Mouse (Mus musculus): ENCODE data around the gene Sapcd2. TPM values are rescaled to one million over a fixed set of nuclear protein-coding genes. Genes with fewer than 3 reads are reported as not detected.

The Sapcd2 gene
- total and polyA plus RNA-seq, 2 experiments from 2014 or later = 12.7 to 13.2 TPM

DNA sequence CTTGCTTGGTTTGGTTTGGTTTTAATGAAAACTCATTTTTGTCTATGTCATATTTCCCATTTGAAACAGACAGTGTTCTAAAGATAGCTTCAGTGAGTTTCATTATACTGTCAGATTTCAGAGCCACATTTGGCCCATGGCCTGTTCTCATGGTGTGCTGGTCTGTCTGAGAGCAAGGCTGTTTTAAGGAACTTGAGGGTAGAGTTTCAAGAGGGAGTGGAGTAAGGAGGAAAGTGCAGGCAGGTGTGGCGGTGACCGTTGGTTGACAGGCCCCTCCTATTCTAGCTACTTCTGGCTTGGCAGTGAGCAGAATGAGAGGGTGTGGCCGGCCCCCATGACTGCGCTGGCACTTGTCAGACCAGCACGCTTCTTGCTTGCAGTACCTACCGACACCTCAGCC is 33.8 kb upstream of the Sapcd2 start:
- no peaks in the 10 kb centered on the region for H3K27me3 ChIP-seq (ENCODE audit: insufficient read depth, low read length)
- DNase-seq = no peak
- 92% methylated on average over 6 of the region's 6 CpGs for WGBS
- no peak overlapping the region for H3K4me3 ChIP-seq (ENCODE audit: low read depth, low read length)
- H3K36me3 ChIP-seq (ENCODE audit: insufficient read depth) = peaks cover 70% of the 10 kb centered on the region
- TF ChIP-seq CTCF (IDR thresholded peaks at IDR 0.05; ENCODE audit: low read depth) = no peak
- H3K4me1 ChIP-seq (ENCODE audit: insufficient read depth) = peaks cover 4% of the 10 kb centered on the region
- H3K9ac ChIP-seq = no peak overlapping the region
- no peaks in the 10 kb centered on the region for H3K9me3 ChIP-seq (ENCODE audit: low read length)
- H3K4me2 ChIP-seq (ENCODE audit: low read depth) = no peak overlapping the region
- no peak overlapping the region for H3K27ac ChIP-seq (ENCODE audit: low read depth, low read length)
- ATAC-seq = no peak

DNA sequence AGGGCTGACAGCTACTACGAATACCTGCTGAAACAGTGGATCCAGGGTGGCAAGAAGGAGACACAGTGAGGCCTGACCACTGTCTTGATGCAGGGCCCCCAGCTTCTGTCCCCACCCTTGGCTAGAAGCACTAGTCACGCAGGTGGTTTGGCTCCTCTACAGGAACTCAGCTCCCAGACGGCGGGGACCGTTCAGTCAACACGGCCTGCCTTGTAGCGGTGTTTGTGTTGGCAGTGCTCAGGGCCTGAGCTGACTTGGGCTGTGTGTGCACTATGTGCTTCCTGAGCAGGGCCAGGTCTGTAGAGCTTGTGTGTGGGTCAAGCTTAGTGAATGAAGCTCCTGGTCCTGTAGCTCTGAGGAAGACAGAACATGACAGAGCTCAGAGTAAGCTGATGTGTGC is 24.0 kb upstream of the Sapcd2 start:
- H3K27ac ChIP-seq (ENCODE audit: low read depth, low read length) = no peak overlapping the region
- no peaks in the 10 kb centered on the region for H3K4me1 ChIP-seq (ENCODE audit: insufficient read depth)
- ATAC-seq (no peak), DNase-seq (no peak)
- H3K9ac ChIP-seq = no peak overlapping the region
- H3K27me3 ChIP-seq (ENCODE audit: insufficient read depth, low read length) = no peaks in the 10 kb centered on the region
- H3K4me3 ChIP-seq (ENCODE audit: low read depth, low read length) = no peak overlapping the region
- H3K4me2 ChIP-seq (ENCODE audit: low read depth) = no peak overlapping the region
- H3K36me3 ChIP-seq (ENCODE audit: insufficient read depth) = peaks cover 94% of the 10 kb centered on the region
- H3K9me3 ChIP-seq (ENCODE audit: low read length) = no peaks in the 10 kb centered on the region
- TF ChIP-seq CTCF (IDR thresholded peaks at IDR 0.05; ENCODE audit: low read depth) = no peak
- 88% methylated on average over 7 of the region's 7 CpGs for WGBS

DNA sequence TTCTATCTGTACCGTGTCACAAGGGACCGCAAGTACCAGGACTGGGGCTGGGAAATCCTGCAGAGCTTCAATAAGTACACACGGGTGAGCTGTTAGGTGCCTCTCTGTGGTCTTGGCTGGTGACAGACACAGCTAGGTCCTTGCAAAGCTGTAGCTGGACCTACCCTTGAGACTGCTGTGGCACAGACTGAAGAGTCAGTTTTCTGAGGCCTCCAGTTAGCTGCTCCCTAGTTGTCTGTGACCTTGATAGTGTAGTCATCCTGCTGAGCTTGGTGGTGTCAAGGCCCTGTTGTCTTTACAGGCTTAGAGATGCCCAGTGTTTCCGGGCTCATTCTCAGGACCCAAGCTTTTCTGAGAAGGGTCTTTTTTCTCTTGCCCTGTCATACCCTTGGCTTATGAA is 22.6 kb upstream of the Sapcd2 start:
- ATAC-seq = no peak
- no peak for TF ChIP-seq CTCF (IDR thresholded peaks at IDR 0.05; ENCODE audit: low read depth)
- no peaks in the 10 kb centered on the region for H3K4me1 ChIP-seq (ENCODE audit: insufficient read depth)
- no peak overlapping the region for H3K9ac ChIP-seq
- no peak for DNase-seq
- no peaks in the 10 kb centered on the region for H3K27me3 ChIP-seq (ENCODE audit: insufficient read depth, low read length)
- no peak overlapping the region for H3K4me3 ChIP-seq (ENCODE audit: low read depth, low read length)
- H3K9me3 ChIP-seq (ENCODE audit: low read length) = no peaks in the 10 kb centered on the region
- 94% methylated on average over 4 of the region's 4 CpGs for WGBS
- peaks cover 85% of the 10 kb centered on the region for H3K36me3 ChIP-seq (ENCODE audit: insufficient read depth)
- H3K27ac ChIP-seq (ENCODE audit: low read depth, low read length) = no peak overlapping the region
- H3K4me2 ChIP-seq (ENCODE audit: low read depth) = no peak overlapping the region

DNA sequence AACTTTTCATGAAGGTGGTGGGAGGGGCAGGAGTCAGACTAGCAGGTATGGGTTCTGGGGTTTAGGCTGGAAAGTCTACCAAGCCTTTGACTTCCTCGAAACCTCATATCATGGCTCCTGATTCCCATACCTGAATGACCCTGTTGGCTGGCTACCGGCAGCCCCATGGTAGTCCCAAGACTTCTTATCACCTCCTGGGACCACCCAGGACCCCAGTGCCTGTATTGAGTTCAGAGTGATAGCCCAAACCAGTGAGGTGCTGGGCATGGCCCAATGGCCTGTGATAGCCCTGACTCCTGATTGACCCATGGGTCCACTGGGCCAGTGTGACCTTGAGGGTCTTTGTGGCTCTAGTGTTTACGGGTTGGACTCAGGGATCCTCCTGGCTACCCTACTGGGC is 21.4 kb upstream of the Sapcd2 start:
- 96% methylated on average over 3 of the region's 3 CpGs for WGBS
- TF ChIP-seq CTCF (IDR thresholded peaks at IDR 0.05; ENCODE audit: low read depth) = no peak
- DNase-seq (no peak), ATAC-seq (no peak)
- Histone ChIP-seq H3K9me3 (ENCODE audit: low read length) (no peaks in the 10 kb centered on the region), H3K36me3 (ENCODE audit: insufficient read depth) (peaks cover 73% of the 10 kb centered on the region), H3K27me3 (ENCODE audit: insufficient read depth, low read length) (no peaks in the 10 kb centered on the region), H3K4me1 (ENCODE audit: insufficient read depth) (0 out of 2 replicates have a peak, but pooled peaks cover 3% of the 10 kb centered on the region), H3K9ac (no peak overlapping the region), H3K27ac (ENCODE audit: low read depth, low read length) (no peak overlapping the region), H3K4me3 (ENCODE audit: low read depth, low read length) (no peak overlapping the region), H3K4me2 (ENCODE audit: low read depth) (no peak overlapping the region)

DNA sequence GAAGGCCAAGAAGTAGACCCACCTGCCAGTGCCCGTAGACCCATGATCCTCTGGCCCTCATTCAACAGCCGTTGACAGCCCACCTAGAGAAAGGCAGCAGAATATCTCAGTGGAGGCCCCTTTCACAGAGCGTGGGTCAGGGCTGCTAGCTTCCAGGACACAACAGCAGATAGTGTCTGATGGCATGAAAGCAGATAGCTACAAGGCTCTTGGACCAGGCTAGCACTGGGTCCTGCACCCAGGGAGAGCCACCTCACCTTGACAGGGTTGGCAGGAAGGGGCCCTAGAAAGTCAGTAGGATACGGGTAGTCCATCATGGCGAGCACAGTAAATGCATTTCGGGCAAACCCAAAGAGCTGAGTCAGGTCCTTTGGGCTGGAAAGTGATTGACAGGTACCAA is 17.9 kb upstream of the Sapcd2 start:
- H3K4me2 ChIP-seq (ENCODE audit: low read depth) = no peak overlapping the region
- WGBS = 92% methylated on average over 6 of the region's 6 CpGs
- H3K9me3 ChIP-seq (ENCODE audit: low read length) = no peaks in the 10 kb centered on the region
- H3K36me3 ChIP-seq (ENCODE audit: insufficient read depth) = peaks cover 43% of the 10 kb centered on the region
- DNase-seq = no peak
- no peak for TF ChIP-seq CTCF (IDR thresholded peaks at IDR 0.05; ENCODE audit: low read depth)
- H3K4me3 ChIP-seq (ENCODE audit: low read depth, low read length) = no peak overlapping the region
- H3K27me3 ChIP-seq (ENCODE audit: insufficient read depth, low read length) = no peaks in the 10 kb centered on the region
- H3K4me1 ChIP-seq (ENCODE audit: insufficient read depth) = peaks cover 11% of the 10 kb centered on the region; the same call in 1 of the 2 replicates
- H3K27ac ChIP-seq (ENCODE audit: low read depth, low read length) = no peak overlapping the region
- H3K9ac ChIP-seq = no peak overlapping the region
- no peak for ATAC-seq

DNA sequence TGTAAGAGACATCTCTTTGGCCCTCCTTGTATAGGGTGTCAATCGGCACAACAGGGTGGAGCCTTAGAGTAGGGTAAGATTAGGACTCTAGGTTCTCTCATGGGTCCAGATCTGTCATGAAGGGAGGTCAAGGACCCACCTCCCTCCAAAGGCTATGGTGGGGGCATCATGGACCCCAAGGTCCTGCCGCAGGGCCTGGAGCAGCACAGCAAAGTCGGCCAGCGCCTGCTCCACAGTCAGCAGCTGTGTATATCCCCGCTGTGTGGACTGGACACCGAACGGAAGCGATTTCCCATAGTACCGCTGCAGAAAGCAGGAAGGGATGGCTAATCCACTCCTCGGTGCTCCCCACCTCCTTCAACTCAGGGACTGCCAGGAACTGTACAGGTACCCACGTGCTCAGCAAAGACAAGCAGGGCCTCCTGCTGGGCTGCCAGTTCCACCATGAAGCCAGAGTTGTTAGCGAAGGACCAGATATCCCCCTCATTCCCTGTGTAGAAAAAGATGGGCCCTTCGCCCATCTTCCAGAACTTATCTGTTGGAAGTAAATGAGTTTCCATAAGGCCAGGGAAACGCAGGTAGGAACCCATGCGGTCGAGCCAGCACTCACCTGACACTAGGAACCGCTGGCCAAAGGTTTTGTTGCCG is 16.6 kb upstream of the Sapcd2 start:
- peak overlapping the region; percentile 64; the same call in 1 of the 2 replicates for H3K9ac ChIP-seq
- DNase-seq = no peak
- H3K27ac ChIP-seq (ENCODE audit: low read depth, low read length) = no peak overlapping the region
- peaks cover 30% of the 10 kb centered on the region for H3K36me3 ChIP-seq (ENCODE audit: insufficient read depth)
- WGBS = 42% methylated on average over 18 of the region's 18 CpGs
- no peaks in the 10 kb centered on the region for H3K9me3 ChIP-seq (ENCODE audit: low read length)
- H3K4me1 ChIP-seq (ENCODE audit: insufficient read depth) = peaks cover 11% of the 10 kb centered on the region; the same call in 1 of the 2 replicates
- H3K4me3 ChIP-seq (ENCODE audit: low read depth, low read length) = peak overlapping the region; percentile 52
- no peaks in the 10 kb centered on the region for H3K27me3 ChIP-seq (ENCODE audit: insufficient read depth, low read length)
- no peak for ATAC-seq
- TF ChIP-seq CTCF (IDR thresholded peaks at IDR 0.05; ENCODE audit: low read depth) = no peak
- peak overlapping the region; percentile 86 for H3K4me2 ChIP-seq (ENCODE audit: low read depth)

DNA sequence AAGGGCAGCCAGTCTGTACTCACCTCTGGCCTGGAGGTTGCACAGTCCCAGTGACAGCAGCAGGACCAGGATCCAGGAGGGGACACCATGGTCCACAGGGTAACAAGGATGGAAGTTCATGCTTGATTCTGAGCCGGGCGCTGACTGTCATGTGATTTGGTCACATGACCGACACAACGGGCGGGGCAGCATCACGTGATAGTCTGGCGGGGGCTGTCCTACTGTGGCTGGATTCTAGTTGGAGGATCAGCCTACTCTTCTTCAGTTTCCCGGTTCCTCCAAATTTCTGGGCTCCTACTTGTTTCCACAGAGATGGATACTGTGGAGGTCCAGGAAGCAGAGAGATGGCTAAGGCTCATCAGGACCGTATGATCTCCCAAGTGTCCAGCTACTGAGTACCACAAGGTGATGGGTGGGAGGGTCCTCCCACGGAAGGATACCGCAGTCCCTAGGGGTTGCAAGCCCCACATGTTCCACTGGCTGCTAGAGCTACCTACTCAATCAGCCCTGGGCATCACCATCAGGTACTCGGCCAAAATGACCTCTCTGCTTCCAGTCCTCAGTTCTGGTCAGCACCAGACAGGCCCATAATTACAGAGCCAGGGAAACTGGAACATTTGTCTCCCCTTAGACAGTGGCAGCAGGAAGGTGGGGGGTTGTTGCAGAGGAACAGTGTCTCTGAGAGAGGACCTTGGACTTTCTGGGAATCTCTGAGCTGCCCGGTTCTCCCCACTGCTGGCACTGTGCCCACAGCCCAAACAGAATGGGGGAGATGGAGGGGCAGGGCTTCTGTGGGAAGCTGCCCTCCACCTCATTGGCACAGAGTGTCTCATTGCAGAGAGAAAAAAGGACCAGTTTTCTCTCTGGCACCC is 15.7 kb upstream of the Sapcd2 start, which contains the start of gene Dpp7:
Dpp7 (minus strand) TSS at position 152 of the 872 bp plus-strand sequence.
- Histone ChIP-seq H3K27me3 (ENCODE audit: insufficient read depth, low read length) (no peaks in the 10 kb centered on the region), H3K36me3 (ENCODE audit: insufficient read depth) (peaks cover 22% of the 10 kb centered on the region), H3K4me1 (ENCODE audit: insufficient read depth) (peaks cover 11% of the 10 kb centered on the region; the same call in 1 of the 2 replicates), H3K4me2 (ENCODE audit: low read depth) (peak within 1 kb of the TSS; percentile 86), H3K9ac (peak within 1 kb of the TSS; percentile 64), H3K4me3 (ENCODE audit: low read depth, low read length) (peak within 1 kb of the TSS; percentile 52), H3K27ac (ENCODE audit: low read depth, low read length) (no peak within 1 kb of the TSS), H3K9me3 (ENCODE audit: low read length) (no peaks in the 10 kb centered on the region)
- WGBS = 5% methylated on average over 13 of the region's 13 CpGs
- TF ChIP-seq CTCF (IDR thresholded peaks at IDR 0.05; ENCODE audit: low read depth) = no peak
- ATAC-seq (peak; percentile 89), DNase-seq (peak; percentile 89)

Data from forebrain, postnatal 0 days (tissue).